Mouse (Mus musculus): Measurements from ENCODE around the gene Mamdc4.

DNA sequence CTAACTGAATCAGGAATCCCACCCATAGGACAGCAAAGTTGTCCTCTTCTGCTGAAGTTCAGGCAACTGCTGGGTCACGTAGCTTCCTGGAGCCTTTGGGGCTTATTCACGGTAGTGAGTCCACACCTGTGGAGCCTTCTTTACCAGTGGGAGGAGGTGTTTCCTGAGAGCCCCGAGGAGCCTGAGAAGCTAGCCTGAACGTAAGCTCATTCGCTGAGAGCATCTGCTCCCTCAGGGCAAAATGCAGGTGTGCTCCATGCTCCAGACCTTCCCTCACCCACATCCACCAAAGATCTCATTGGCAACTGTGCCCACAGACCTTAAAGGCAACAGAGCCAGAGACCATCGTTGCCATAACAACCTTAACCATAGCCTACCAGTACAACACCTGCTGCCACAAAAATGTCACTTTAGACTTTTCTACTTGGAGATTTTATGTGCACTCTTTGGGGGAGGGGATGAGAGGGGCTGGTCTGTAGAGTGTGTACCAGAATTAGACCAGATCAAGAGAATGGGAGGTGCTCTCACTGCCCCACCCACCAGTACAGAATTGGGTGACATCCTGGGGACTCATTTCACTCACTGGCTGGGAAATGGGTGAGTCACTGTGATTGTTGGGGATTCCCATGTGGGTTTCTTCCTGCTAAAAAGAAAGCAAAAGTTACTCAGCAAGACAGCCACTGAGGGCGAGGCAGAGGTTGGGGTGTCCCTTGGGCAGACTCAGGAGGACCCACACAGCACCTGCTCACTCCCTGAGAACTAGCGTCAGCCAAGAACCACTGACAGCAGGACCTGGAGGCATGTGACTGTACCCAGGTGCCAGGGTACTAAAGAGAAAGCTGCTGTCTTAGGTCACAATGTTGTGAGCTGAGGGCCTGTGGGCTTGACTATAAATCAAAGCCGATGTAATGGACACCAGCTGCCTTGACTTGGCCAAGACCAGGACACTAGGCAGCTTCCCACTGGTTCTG, 25.3 kb downstream of the Mamdc4 start:
- TF ChIP-seq CTCF (IDR thresholded peaks at IDR 0.05; ENCODE audit: extremely low read depth, insufficient read depth, insufficient read length, insufficient replicate concordance) (no peak), POLR2A (IDR thresholded peaks at IDR 0.05; ENCODE audit: low read depth, low read length) (no peak)
